Comparison of ENCODE assay signal across 22 mouse cellular contexts in the genomic region with DNA sequence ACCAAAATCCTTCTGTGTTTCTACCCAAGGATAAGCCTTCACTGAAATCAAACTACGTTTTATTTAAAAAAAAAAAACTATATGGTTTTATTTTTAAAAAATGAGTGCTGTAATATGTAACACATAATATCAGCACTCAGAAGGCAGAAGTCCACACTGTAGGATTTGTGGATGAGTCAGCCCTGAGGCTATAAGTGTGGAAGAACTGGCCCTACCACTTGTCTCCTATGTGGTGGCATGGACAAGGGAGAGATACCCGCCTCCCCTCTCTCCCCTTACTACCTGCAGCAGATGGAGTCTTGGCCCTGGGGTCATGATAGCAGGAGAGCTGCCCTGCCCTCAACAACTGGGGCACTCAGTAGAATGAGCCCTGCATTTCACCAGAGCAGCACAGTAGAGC.
"Had no signal": no experiment of that assay in that cellular context is flagged by ENCODE, and none has a peak within 500 bp of the region (broad histone marks: within the 10 kb centered on the region; RNA-seq: fewer than 3 reads in every experiment).

No protein-coding gene starts in this region.

- H3K4me2 ChIP-seq: limb, embryonic 13.5 days; liver, embryonic 12.5 days; liver, embryonic 15.5 days; lung, embryonic 15.5 days; midbrain, embryonic 12.5 days; midbrain, embryonic 15.5 days; neural tube, embryonic 12.5 days; neural tube, embryonic 15.5 days had no signal

- H3K9ac ChIP-seq: limb, embryonic 13.5 days; liver, embryonic 12.5 days; liver, embryonic 15.5 days; lung, embryonic 15.5 days; midbrain, embryonic 12.5 days; midbrain, embryonic 15.5 days; neural tube, embryonic 12.5 days; neural tube, embryonic 15.5 days had no signal

- ATAC-seq: liver, embryonic 12.5 days; midbrain, embryonic 15.5 days had no signal

- H3K36me3 ChIP-seq: limb, embryonic 10.5 days; limb, embryonic 13.5 days; liver, embryonic 12.5 days; liver, embryonic 15.5 days; lung, embryonic 15.5 days; midbrain, embryonic 12.5 days; midbrain, embryonic 15.5 days; neural tube, embryonic 12.5 days; neural tube, embryonic 15.5 days had no signal

- H3K4me1 ChIP-seq: midbrain, embryonic 15.5 days; neural tube, embryonic 15.5 days had no signal

- H3K27me3 ChIP-seq: limb, embryonic 13.5 days; liver, embryonic 12.5 days; liver, embryonic 15.5 days; lung, embryonic 15.5 days; midbrain, embryonic 12.5 days; midbrain, embryonic 15.5 days; neural tube, embryonic 12.5 days; neural tube, embryonic 15.5 days had no signal

- DNase-seq: kidney, adult 9 months; kidney, postnatal 14 days; kidney, postnatal 4 days; liver; lung, adult 18-20 months; lung, postnatal 10 days; lung, postnatal 36 days; right cerebral cortex, adult 18-20 months; right cerebral cortex, postnatal 14 days; right cerebral cortex, postnatal 4 days; thymus, adult 2 months; thymus, postnatal 25 days had no signal

- H3K9me3 ChIP-seq: limb, embryonic 10.5 days; limb, embryonic 13.5 days; liver, embryonic 12.5 days; liver, embryonic 15.5 days; lung, embryonic 15.5 days; midbrain, embryonic 12.5 days; midbrain, embryonic 15.5 days; neural tube, embryonic 12.5 days; neural tube, embryonic 15.5 days had no signal

- H3K4me3 ChIP-seq: limb, embryonic 10.5 days; limb, embryonic 13.5 days; liver, embryonic 12.5 days; liver, embryonic 15.5 days; lung, embryonic 15.5 days; midbrain, embryonic 12.5 days; midbrain, embryonic 15.5 days; neural tube, embryonic 12.5 days; neural tube, embryonic 15.5 days had no signal

- H3K27ac ChIP-seq: limb, embryonic 10.5 days; limb, embryonic 13.5 days; liver, embryonic 12.5 days; liver, embryonic 15.5 days; lung, embryonic 15.5 days; midbrain, embryonic 12.5 days; midbrain, embryonic 15.5 days; neural tube, embryonic 12.5 days; neural tube, embryonic 15.5 days; stomach, postnatal 0 days had no signal
